In the genomic region with DNA sequence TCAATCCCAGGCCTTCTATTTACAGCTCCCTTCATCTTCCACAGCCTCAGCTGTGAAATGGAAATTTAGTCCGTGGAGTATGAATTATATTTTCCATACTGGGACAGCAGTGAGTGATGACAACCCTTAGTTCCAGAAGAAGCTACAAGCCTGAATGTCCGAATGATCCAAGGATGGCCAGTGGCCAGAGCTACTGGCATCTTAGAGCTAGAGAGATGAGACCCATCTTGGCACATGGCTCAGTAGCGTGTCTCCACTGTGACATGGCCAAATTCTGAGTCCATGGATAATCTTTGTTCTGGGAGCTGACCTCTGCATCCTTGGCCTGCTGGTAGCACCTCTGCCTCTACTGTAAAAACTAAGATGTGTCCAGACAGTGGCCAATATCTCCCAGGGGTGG, we compare ENCODE assay signal across 23 mouse cellular contexts.
DNase-seq lines count a peak whose midpoint lies in the region; ATAC-seq and TF ChIP-seq lines count a peak whose summit lies in the region.
"Had no signal": no experiment of that assay in that cellular context is flagged by ENCODE, and none has a peak within 500 bp of the region (broad histone marks: within the 10 kb centered on the region; RNA-seq: fewer than 3 reads in every experiment).

No protein-coding gene starts in this region.

- no peak overlapping the region for H3K4me2 ChIP-seq in hindbrain, postnatal 0 days (ENCODE audit: low read depth, low read length)
- no peak overlapping the region for H3K4me2 ChIP-seq in hindbrain, embryonic 11.5 days (replicated peaks; ENCODE audit: low read depth, low read length)
- no peak overlapping the region for H3K4me2 ChIP-seq in neural tube, embryonic 13.5 days
- H3K4me2 ChIP-seq: heart, embryonic 13.5 days; hindbrain, embryonic 13.5 days had no signal

- H3K4me3 ChIP-seq in hindbrain, postnatal 0 days (ENCODE audit: low read length): no peak overlapping the region
- H3K4me3 ChIP-seq in hindbrain, embryonic 11.5 days (ENCODE audit: low read depth, low read length): no peak overlapping the region
- H3K4me3 ChIP-seq in neural tube, embryonic 13.5 days: no peak overlapping the region
- H3K4me3 ChIP-seq: heart, adult 2 months; heart, embryonic 10.5 days; heart, embryonic 13.5 days; hindbrain, embryonic 13.5 days had no signal

- 0 out of 2 replicates have a peak overlapping the region, but pooled peaks have one; percentile 32 for H3K27ac ChIP-seq in hindbrain, postnatal 0 days
- H3K27ac ChIP-seq in hindbrain, embryonic 11.5 days (ENCODE audit: low read depth, low read length): no peak overlapping the region
- H3K27ac ChIP-seq in neural tube, embryonic 13.5 days (replicated peaks): 0 out of 2 replicates have a peak overlapping the region, but pooled peaks have one; percentile 19
- H3K27ac ChIP-seq: heart, adult 2 months; heart, embryonic 10.5 days; heart, embryonic 13.5 days; hindbrain, embryonic 13.5 days had no signal

- no peaks in the 10 kb centered on the region for H3K36me3 ChIP-seq in hindbrain, postnatal 0 days (ENCODE audit: insufficient read depth, low read length)
- H3K36me3 ChIP-seq in hindbrain, embryonic 11.5 days (ENCODE audit: control insufficient read depth, insufficient read depth, low read length): no peaks in the 10 kb centered on the region
- no peaks in the 10 kb centered on the region for H3K36me3 ChIP-seq in neural tube, embryonic 13.5 days
- H3K36me3 ChIP-seq: heart, embryonic 10.5 days; heart, embryonic 13.5 days; hindbrain, embryonic 13.5 days had no signal

- DNase-seq in cerebellum, postnatal 10 days: peak; percentile 59 to 64
- no peak for DNase-seq in cerebellum, adult 11 months
- DNase-seq in gastrocnemius, adult 18-20 months (ENCODE audit: low spot score): peak; percentile 7
- DNase-seq in gastrocnemius, postnatal 4 days (ENCODE audit: low spot score in 2 of 2): no peak
- DNase-seq in hindbrain, postnatal 0 days (ENCODE audit: low spot score): no peak
- no peak for DNase-seq in hindbrain, embryonic 11.5 days (ENCODE audit: low spot score)
- no peak for DNase-seq in neural tube, embryonic 10.5 days (ENCODE audit: extremely low spot score, low spot score)
- DNase-seq: adrenal gland, postnatal 10 days; adrenal gland, postnatal 36 days; cerebellum, adult 2 months; cerebellum, postnatal 25 days; gastrocnemius, postnatal 25 days; heart, adult 2 months; heart, postnatal 14 days; heart, postnatal 4 days; kidney, adult 2 months had no signal

- no peak for TF ChIP-seq CTCF in hindbrain, postnatal 0 days (IDR thresholded peaks at IDR 0.05; ENCODE audit: low read depth)

- H3K9me3 ChIP-seq in hindbrain, postnatal 0 days (ENCODE audit: low read length): no peaks in the 10 kb centered on the region
- H3K9me3 ChIP-seq in hindbrain, embryonic 11.5 days (ENCODE audit: control insufficient read depth, low read length): no peaks in the 10 kb centered on the region
- H3K9me3 ChIP-seq in neural tube, embryonic 13.5 days: no peaks in the 10 kb centered on the region
- H3K9me3 ChIP-seq: heart, embryonic 10.5 days; heart, embryonic 13.5 days; hindbrain, embryonic 13.5 days had no signal

- 77% methylated on average over 3 of the region's 3 CpGs for whole genome bisulfite sequencing in hindbrain, postnatal 0 days
- WGBS in hindbrain, embryonic 11.5 days: 94% methylated on average over 3 of the region's 3 CpGs
- 89% methylated on average over 3 of the region's 3 CpGs for WGBS in neural tube, embryonic 13.5 days

- ATAC-seq in hindbrain, postnatal 0 days: no peak
- no peak for ATAC-seq in hindbrain, embryonic 11.5 days (ENCODE audit: low FRiP score)
- ATAC-seq in neural tube, embryonic 13.5 days (ENCODE audit: low read depth): no peak
- ATAC-seq: activated CD4-positive, CD25-positive, alpha-beta regulatory T cell, adult 4 months; forebrain, embryonic 14.5 days; intestine, postnatal 0 days had no signal

- H3K9ac ChIP-seq in hindbrain, postnatal 0 days (replicated peaks; ENCODE audit: low read length): no peak overlapping the region
- H3K9ac ChIP-seq in hindbrain, embryonic 11.5 days (ENCODE audit: low read depth, low read length): no peak overlapping the region
- no peak overlapping the region for H3K9ac ChIP-seq in neural tube, embryonic 13.5 days
- H3K9ac ChIP-seq: heart, embryonic 13.5 days; hindbrain, embryonic 13.5 days had no signal

- peaks cover 11% of the 10 kb centered on the region for H3K4me1 ChIP-seq in hindbrain, postnatal 0 days (ENCODE audit: insufficient read depth, low read length)
- H3K4me1 ChIP-seq in hindbrain, embryonic 11.5 days (replicated peaks; ENCODE audit: control insufficient read depth, insufficient read depth, low read length): no peaks in the 10 kb centered on the region
- peaks cover 33% of the 10 kb centered on the region for H3K4me1 ChIP-seq in neural tube, embryonic 13.5 days (replicated peaks)

- no peaks in the 10 kb centered on the region for H3K27me3 ChIP-seq in hindbrain, postnatal 0 days (ENCODE audit: insufficient read depth, low read length)
- no peaks in the 10 kb centered on the region for H3K27me3 ChIP-seq in hindbrain, embryonic 11.5 days (ENCODE audit: control insufficient read depth, insufficient read depth, low read length)
- H3K27me3 ChIP-seq in neural tube, embryonic 13.5 days: no peaks in the 10 kb centered on the region
- H3K27me3 ChIP-seq: heart, embryonic 13.5 days; hindbrain, embryonic 13.5 days had no signal

Comparison
In these comparisons a context has a peak if more than half of its experiments do, and no peak if none do; other contexts are left out.
1. DNase-seq: peak in cerebellum, postnatal 10 days (2 of 2) and gastrocnemius, adult 18-20 months (single experiment); none in cerebellum, adult 11 months (single experiment), gastrocnemius, postnatal 4 days (0 of 2), hindbrain, postnatal 0 days (single experiment), hindbrain, embryonic 11.5 days (single experiment) and neural tube, embryonic 10.5 days (single experiment).